Mouse (Mus musculus) brown adipose tissue, adult 24 weeks (tissue): ENCODE measurements around the gene Rbks. TPM values are rescaled to one million over a fixed set of nuclear protein-coding genes. Genes with fewer than 3 reads are reported as not detected.

ENCODE experiments used
- H3K27ac ChIP-seq: fragments of 200-500 bp; replicated peaks from 2 replicates; pipeline ENCODE4 v1.5.1; 2012; ENCODE audit warnings: low read depth, mild to moderate bottlenecking, low read length
- H3K4me1 ChIP-seq: fragments of 200-500 bp; 2 replicates; pipeline ENCODE4 v1.6.1; 2012; ENCODE audit warnings: low read length, mixed read lengths; ENCODE audit not compliant: control insufficient read depth, insufficient read depth, insufficient read length
- H3K4me3 ChIP-seq: fragments of 200-500 bp; 2 replicates; pipeline ENCODE4 v1.5.1; 2012; ENCODE audit warnings: low read depth, mild to moderate bottlenecking, low read length, moderate library complexity; ENCODE audit not compliant: insufficient read depth
- polyA plus RNA-seq: library from polyadenylated mRNA; stranded (reverse); fragments of >200 nt; gene quantifications from 2 replicates; pipeline ENCODE4 v1.2.4, GENCODE M21; 2012; ENCODE audit not compliant: missing spikeins, insufficient read depth, insufficient read length

The Rbks gene
- polyA plus RNA-seq = 5.5 and 6.1 TPM in 2 replicates

DNA sequence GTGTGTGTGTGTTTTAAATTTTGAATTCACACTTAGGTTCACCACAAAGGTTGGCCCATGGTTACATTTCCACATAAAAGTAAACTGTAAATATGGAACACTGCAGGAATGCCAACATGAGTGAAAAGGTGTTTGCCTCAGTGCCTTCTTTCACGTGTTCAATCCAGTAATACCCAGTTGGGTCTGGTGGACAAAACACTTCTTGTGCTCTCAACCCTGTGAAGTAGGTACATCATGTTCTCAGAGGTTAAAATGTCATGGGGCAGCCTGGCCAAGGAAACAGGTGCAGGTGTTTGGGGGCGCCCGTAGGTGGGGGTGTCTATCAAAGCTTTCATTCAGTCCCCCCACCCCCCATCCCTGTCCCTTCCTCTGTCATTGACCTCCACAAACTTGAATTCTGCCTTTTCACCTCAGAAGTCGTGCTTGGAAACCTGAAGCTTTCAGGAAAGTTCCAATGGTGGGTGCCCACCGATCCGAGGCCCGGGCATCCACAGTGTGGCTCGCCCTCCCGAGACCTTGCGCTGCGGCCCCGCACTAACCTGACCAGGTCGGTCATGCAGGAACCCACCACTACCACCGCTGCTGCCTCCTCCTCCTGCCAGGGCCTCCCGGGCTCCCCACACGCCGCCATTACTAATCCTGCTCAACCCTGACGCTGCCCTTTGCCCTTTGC is at the start of gene Rbks:
Gene Rbks (minus strand): TSS at position 657 of the 673 bp plus-strand sequence.
- Histone ChIP-seq H3K4me3 (peak within 1 kb of the TSS; percentile 95), H3K4me1 (no peaks in the 10 kb centered on the region), H3K27ac (peak within 1 kb of the TSS; percentile 99)

DNA sequence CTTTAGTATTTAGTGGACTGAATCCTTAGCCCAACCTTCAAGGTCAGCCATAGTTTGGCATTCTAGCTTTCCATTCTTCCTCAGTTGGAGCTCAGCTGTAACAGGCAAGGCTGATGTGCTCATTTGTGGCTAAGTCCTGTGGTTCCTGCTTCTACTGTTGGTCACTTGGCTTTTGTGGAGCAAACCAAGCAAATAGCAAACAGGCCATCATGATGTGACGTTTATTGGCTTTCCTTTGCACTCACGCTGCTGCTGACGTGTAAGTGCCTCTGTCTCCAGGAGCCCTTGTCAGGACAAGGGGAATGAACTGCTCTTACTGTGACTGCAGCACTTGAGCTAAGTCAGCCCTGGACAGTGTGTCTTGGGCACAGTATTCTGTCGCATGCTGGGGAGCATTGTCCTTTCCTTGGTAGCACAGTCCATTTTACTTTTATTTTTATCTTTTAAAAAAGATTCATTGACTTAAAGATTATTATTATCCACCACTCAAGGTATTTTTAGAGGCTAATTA is 45.1 kb upstream of the Rbks start:
- no peak overlapping the region for H3K27ac ChIP-seq
- no peak overlapping the region for H3K4me3 ChIP-seq
- H3K4me1 ChIP-seq = peaks cover 4% of the 10 kb centered on the region; the same call in 1 of the 2 replicates

DNA sequence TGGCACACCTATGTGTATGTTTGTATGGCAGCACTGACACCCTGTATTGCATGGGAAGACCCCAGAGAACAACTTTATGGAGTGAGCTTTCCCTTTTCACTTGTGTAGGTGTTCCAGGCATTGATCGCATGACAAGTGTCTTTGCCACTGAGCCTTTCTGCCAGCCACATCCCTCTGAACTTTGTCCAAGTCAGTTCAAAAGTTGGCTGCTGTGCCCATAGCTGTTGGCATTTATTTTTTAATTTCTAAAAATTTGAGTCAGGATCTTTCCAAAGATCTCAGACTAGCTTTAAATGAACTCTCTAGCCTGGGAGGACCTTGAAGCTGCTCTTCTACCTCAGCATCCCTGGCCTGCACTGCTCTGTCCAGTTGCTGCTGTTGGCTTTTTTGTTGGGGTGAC is 44.5 kb upstream of the Rbks start:
- Histone ChIP-seq H3K4me1 (peaks cover 4% of the 10 kb centered on the region; the same call in 1 of the 2 replicates), H3K4me3 (no peak overlapping the region), H3K27ac (no peak overlapping the region)

DNA sequence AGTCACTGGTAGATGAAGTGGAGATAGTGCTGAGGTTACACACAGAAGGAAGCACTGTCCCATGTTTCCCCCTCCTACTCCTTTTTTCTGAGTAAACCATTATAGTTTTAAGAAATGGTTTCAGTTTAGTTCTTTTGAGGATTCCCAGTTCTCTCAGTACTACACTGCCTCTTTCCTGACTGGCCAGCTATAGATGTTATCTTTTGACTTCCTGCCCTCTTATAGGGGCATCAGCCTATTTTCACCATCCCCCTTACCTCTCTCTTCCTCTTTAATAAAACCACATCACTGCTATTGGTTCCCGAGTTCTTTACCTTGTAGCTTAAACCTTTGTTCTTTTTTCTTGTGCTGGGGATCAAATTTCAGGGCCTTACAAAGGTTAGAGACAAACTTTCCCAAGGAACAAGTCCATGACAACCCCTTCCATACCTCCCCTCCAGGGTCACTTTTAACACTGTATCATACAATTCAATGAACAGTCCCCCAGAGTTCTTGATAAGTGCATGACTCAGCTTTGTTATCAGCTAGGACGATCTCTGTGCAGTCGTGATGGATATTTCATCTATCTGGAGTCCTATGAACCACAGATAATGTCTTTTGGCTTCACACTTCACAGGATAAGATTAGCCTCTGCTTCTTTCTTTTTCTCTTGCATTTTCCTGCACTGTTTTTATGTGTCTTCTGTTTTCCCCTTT is 35.4 kb upstream of the Rbks start:
- H3K4me1 ChIP-seq = peaks cover 5% of the 10 kb centered on the region
- no peak overlapping the region; the same call in 1 of the 2 replicates for H3K27ac ChIP-seq
- H3K4me3 ChIP-seq = no peak overlapping the region

DNA sequence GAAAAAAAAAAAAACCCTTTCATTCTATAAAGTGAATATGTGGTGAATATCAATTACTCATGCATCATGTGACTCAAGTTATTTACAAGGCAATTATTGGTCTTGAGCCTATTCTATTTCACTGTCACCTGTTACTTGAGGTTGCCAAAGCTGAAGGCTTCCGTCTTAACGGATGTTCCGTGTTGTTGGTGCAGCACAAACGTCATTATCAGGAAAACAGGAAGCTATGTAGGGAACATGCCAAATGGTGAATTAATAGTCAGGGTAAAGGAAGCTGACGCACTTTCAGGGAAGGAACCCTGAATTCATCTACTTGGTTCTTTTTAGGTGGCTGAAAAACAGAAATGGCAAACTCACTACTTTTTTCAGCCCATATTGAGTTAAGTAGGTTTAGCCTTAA is 30.0 kb upstream of the Rbks start:
- H3K27ac ChIP-seq = no peak overlapping the region
- no peak overlapping the region for H3K4me3 ChIP-seq
- H3K4me1 ChIP-seq = peaks cover 10% of the 10 kb centered on the region

DNA sequence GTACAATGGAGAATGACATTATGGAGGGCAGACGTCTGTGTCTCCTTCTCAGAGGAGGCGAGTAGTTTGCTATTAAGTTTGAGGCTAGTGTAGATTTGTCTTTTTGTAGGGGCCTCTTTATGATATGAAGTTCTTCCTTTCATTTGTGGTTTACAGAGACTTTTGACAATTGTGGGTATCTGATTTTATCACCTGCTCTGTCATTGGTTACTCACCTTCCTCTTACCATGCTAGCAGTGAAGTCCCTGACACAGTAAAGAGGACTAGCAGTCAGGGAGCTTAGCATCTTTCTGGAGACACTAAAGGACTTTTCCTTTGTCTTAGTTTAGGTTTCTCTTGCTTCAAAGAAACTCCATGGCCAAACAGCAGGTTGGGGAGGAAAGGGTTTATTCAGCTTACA is 28.5 kb upstream of the Rbks start:
- Histone ChIP-seq H3K4me1 (peaks cover 10% of the 10 kb centered on the region), H3K27ac (peak overlapping the region; percentile 67)

DNA sequence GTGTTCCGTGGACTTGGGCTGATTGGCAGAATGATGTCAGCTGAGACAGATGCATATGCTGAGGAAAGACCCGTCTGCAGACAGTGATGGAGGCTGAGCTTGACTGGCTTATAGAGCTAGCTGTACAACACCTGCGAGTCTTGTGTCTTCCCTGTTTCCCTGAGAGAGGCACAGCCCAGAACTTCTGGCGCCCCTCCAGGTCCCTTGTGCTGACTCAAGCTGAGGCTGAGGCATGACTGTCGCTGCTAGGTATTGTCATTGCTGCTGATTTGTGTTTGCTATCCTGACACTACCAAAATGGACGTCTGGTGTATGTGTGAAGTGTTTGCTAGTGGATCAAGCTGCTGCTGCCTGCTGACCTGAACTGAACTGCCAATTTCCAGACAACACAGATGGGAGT is 27.1 kb upstream of the Rbks start:
- no peak overlapping the region for H3K27ac ChIP-seq
- peaks cover 8% of the 10 kb centered on the region; the same call in 1 of the 2 replicates for H3K4me1 ChIP-seq

More for the DNA sequence above, 28.5 kb upstream of the Rbks start:
- H3K4me3 ChIP-seq = no peak overlapping the region

DNA sequence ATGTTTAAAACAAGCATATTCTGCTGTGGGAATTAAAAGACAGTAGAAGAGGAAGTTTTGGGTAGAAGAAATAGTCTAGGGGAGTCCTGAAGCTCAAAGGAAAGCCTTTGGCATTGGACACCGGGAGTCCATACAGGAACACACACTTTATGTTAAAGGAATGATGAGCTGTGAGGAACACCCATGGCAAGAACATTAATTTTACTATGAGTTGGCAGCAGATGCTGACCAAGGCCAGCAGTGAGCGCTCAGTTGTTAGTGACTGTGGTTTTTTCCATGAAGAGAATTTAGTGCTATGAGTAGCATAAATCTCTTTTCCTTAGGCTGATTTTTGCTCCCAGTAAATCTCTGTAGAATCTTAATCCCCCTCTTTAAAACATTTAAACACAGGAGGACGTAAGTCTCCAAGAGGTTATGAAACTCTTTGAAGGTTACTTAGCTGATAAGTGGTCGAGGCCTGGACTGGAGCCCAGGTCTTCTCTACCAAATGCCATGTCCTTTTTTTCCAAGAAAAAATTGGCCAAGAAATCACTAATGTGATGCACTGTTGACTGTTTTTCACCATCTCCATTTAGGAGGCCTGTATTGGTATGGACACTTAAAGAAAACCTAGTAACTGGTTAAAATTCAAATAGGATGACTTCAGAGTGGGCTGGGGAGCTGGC is 18.2 kb upstream of the Rbks start:
- Histone ChIP-seq H3K27ac (no peak overlapping the region), H3K4me1 (0 out of 2 replicates have a peak, but pooled peaks cover 3% of the 10 kb centered on the region), H3K4me3 (no peak overlapping the region)

More for the DNA sequence above, 27.1 kb upstream of the Rbks start:
- no peak overlapping the region for H3K4me3 ChIP-seq

DNA sequence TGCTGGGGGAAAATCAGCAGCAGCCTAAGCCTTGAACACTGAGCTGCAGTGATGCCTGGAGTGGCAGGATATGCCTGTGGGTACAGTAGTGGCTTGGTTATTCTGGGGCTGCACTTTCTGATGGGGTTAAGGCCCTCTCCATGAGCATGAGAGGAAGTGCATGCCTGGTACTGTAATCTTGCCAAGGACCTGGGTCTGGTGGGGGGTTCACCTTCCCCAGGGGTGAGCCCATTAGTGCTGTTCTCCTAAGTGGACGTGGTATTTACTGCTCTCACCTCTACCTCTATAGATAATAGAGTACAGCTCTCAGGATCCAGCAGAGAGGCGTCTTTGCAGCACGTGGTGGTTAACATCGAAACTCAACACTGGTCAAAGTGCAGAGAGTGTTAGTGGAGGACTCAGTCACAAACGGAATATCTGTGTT is 16.4 kb upstream of the Rbks start:
- H3K4me1 ChIP-seq = 0 out of 2 replicates have a peak, but pooled peaks cover 3% of the 10 kb centered on the region
- no peak overlapping the region for H3K4me3 ChIP-seq
- H3K27ac ChIP-seq = no peak overlapping the region

DNA sequence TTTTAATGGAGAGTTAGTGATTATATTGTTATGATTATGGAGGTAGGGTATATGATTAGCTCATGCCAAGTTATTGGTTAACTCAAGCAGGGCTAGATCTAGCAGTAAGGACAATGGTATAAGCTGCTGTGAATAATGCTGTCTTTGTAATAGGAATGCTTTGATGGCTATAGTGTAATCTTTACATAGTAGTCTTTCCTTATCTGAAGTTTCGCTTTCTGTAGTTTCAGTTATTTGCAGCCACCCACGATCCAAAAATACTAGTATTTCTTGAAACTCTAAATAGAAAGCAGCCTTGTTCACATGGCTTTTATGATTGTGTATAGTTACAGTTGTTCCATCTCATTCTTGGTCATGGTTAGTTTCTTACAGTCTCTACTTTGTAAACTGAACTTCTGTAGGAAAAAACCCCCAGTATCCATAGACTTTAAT is 15.9 kb upstream of the Rbks start:
- H3K4me3 ChIP-seq = no peak overlapping the region
- 0 out of 2 replicates have a peak, but pooled peaks cover 3% of the 10 kb centered on the region for H3K4me1 ChIP-seq
- H3K27ac ChIP-seq = no peak overlapping the region

DNA sequence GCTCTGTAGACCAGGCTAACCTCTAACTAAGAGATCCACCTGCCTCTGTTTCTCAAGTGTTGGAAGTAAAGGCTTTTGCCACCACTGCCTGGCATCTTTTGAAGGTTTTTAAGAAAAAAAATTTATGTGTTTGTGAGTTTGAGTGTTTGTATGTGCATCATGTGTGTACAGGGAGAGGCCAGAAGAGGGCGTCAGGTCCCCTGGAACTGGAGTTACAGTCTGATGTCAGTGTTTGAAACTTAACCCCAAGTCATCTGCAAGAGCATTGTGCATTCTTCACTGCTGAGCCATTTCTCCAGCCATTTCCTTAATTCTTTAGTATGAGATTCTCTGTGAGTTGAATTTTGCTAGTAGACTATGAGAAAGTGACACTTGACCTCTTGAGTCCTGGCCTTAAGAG is 12.0 kb upstream of the Rbks start:
- H3K4me3 ChIP-seq = no peak overlapping the region
- H3K4me1 ChIP-seq = 0 out of 2 replicates have a peak, but pooled peaks cover 3% of the 10 kb centered on the region
- H3K27ac ChIP-seq = no peak overlapping the region

DNA sequence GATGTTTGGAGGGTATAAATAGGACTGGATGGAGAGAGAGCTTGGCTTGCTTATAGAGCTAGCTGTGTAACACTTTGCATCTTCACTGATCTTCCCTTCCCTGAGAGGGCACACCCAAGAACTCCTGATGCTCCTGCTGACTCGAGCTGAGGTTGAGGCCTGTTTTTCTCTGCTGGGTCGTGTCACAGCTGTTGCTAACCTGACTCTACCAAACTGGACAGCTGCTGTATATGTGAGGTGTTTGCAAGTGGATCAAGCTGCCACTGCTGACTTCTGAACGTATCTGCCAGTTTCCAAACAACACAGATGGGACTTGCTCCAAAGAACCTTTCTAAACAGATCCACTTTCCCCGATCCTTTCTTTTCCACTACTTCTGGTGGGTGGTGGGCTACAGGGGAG is 9.4 kb upstream of the Rbks start:
- Histone ChIP-seq H3K27ac (no peak overlapping the region), H3K4me1 (no peaks in the 10 kb centered on the region), H3K4me3 (no peak overlapping the region)

DNA sequence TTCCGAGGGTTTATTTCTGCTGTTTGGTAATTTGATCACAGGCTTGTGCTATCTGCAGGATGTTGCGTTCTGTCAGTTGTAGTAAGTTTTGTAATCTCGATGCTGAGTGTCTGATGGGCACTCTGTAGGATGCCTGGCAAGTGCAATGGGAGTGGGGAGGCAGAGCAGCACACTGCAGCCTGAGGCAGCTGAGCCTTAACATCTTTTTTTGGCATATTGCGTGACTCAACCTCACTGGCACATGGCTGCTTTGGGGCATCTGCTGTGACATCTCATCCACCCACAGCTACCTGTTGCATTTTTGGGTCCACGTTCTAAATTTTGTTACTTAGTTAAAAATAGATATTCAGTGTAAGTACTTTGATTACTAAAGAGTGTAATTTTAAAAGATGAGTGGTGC is 7.5 kb upstream of the Rbks start:
- no peak overlapping the region for H3K4me3 ChIP-seq
- H3K27ac ChIP-seq = no peak overlapping the region
- no peaks in the 10 kb centered on the region for H3K4me1 ChIP-seq

DNA sequence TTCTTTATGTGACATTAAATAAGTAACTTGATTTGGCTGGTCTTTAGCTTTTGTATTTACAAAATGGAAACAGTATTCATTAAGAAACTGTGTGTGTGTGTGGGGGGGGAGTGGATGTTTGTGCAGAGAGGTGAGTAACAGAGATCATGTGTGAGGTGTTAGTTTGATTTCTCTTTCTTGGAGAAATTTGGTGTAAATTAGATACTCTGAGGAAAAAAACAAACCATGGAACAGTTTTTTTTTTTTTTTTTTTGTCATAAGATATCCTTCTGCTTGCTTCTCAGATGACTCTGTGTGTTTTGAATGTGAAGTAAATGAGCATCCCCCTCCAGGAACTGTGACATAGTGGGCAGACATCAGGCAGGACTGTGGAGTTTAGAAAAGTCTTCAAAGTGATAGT is 2.0 kb upstream of the Rbks start:
- Histone ChIP-seq H3K4me1 (no peaks in the 10 kb centered on the region), H3K27ac (no peak overlapping the region), H3K4me3 (no peak overlapping the region)

DNA sequence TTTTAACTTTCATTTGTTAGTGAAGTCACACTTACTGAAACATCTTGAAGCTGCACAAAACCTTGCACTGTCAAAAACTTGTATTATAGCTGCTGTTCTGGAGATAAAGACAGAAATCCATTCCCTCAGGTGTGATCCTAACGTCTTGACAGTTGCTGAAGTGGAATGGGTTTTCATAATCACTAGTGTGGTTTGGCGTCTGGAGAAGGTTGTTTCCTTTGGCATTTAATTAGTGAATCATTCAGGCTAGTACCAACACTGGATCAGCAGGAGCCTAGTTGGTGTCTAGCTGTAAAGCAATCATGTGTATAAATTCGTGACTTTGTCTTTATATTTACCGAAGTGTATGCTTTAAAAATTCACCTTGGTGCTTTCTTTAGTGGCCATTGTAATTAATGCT is 1.5 kb upstream of the Rbks start:
- H3K4me1 ChIP-seq = no peaks in the 10 kb centered on the region
- no peak overlapping the region for H3K4me3 ChIP-seq
- H3K27ac ChIP-seq = peak overlapping the region; percentile 81
